In the genomic region with DNA sequence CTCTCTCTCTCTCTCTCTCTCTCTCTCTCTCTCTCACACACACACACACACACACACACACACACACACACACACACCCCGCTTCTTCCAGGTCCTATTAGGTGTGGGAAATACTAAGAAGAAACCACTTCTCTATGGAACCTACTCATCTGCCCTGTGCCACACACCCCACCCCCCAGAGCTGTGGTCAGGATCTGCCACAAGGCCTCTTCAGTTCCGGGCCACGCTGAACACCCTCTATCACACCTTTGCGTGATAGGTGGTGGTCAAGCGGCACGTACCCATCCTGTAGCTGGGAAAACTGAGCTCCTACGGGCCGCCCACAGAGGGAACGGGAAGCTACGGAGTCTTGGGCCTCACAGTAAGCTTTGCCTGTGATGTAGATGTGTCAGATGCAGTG, we compare ENCODE assay signal across 15 mouse cellular contexts.
DNase-seq lines count a peak whose midpoint lies in the region; ATAC-seq and TF ChIP-seq lines count a peak whose summit lies in the region.
"Had no signal": no experiment of that assay in that cellular context is flagged by ENCODE, and none has a peak within 500 bp of the region (broad histone marks: within the 10 kb centered on the region; RNA-seq: fewer than 3 reads in every experiment).

No protein-coding gene starts in this region.

- no peak overlapping the region for H3K9ac ChIP-seq in heart, embryonic 12.5 days
- H3K9ac ChIP-seq in midbrain, postnatal 0 days (replicated peaks; ENCODE audit: low read length, poor library complexity, severe bottlenecking), result no peak overlapping the region
- no peak overlapping the region for H3K9ac ChIP-seq in forebrain, embryonic 14.5 days (ENCODE audit: low read length)
- H3K9ac ChIP-seq: embryonic facial prominence, embryonic 12.5 days; limb, embryonic 12.5 days; liver, postnatal 0 days had no signal

- WGBS in heart, embryonic 12.5 days, result 52% methylated on average over 10 of the region's 10 CpGs
- WGBS in midbrain, embryonic 10.5 days, result 52% methylated on average over 10 of the region's 10 CpGs
- 72% methylated on average over 10 of the region's 10 CpGs for WGBS in midbrain, postnatal 0 days
- WGBS in forebrain, embryonic 14.5 days, result 55% methylated on average over 10 of the region's 10 CpGs

- peaks cover 53% of the 10 kb centered on the region for H3K4me1 ChIP-seq in heart, embryonic 12.5 days (replicated peaks)
- peaks cover 70% of the 10 kb centered on the region for H3K4me1 ChIP-seq in midbrain, embryonic 10.5 days
- H3K4me1 ChIP-seq in midbrain, postnatal 0 days (ENCODE audit: insufficient read depth, low read length), result 0 out of 2 replicates have a peak, but pooled peaks cover 3% of the 10 kb centered on the region
- H3K4me1 ChIP-seq in forebrain, embryonic 14.5 days (ENCODE audit: control insufficient read depth, insufficient read depth, low read length), result peaks cover 38% of the 10 kb centered on the region

- peak overlapping the region; percentile 60; the same call in 1 of the 2 replicates for H3K27ac ChIP-seq in heart, embryonic 12.5 days (ENCODE audit: poor library complexity, severe bottlenecking)
- H3K27ac ChIP-seq in midbrain, embryonic 10.5 days (replicated peaks), result peak overlapping the region; percentile 49
- no peak overlapping the region for H3K27ac ChIP-seq in midbrain, postnatal 0 days (ENCODE audit: low read depth, low read length)
- peak overlapping the region; percentile 61 for H3K27ac ChIP-seq in forebrain, embryonic 14.5 days (ENCODE audit: low read depth, low read length)

- no peak for ATAC-seq in heart, embryonic 12.5 days (ENCODE audit: insufficient number of reproducible peaks, low FRiP score)
- ATAC-seq in midbrain, postnatal 0 days (ENCODE audit: low FRiP score), result no peak
- ATAC-seq in forebrain, embryonic 14.5 days, result no peak; the same call in 1 of the 2 replicates
- ATAC-seq: liver, postnatal 0 days had no signal

- no peaks in the 10 kb centered on the region for H3K36me3 ChIP-seq in heart, embryonic 12.5 days
- no peaks in the 10 kb centered on the region for H3K36me3 ChIP-seq in midbrain, embryonic 10.5 days
- H3K36me3 ChIP-seq in midbrain, postnatal 0 days (ENCODE audit: insufficient read depth, low read length), result no peaks in the 10 kb centered on the region
- no peaks in the 10 kb centered on the region for H3K36me3 ChIP-seq in forebrain, embryonic 14.5 days (ENCODE audit: control insufficient read depth, insufficient read depth, low read length)
- H3K36me3 ChIP-seq: embryonic facial prominence, embryonic 12.5 days; limb, embryonic 12.5 days had no signal

- DNase-seq in heart, postnatal 4 days, result no peak
- DNase-seq in midbrain, embryonic 10.5 days (ENCODE audit: low spot score), result no peak
- DNase-seq in midbrain, postnatal 0 days (ENCODE audit: low spot score), result no peak
- DNase-seq in forebrain, embryonic 14.5 days (ENCODE audit: low spot score), result no peak
- DNase-seq in natural killer cell, adult 2 months (ENCODE audit: low spot score in 2 of 2), result peak; percentile 59 to 68
- no peak for DNase-seq in cerebellum, postnatal 10 days
- no peak for DNase-seq in embryo, embryonic 10.5 days (ENCODE audit: low spot score)
- DNase-seq: adrenal gland, postnatal 25 days; B cell, adult 2 months; kidney, adult 2 months; liver, postnatal 0 days; thymus, adult 18-20 months had no signal

- H3K27me3 ChIP-seq in heart, embryonic 12.5 days (replicated peaks), result 0 out of 2 replicates have a peak, but pooled peaks cover 14% of the 10 kb centered on the region
- H3K27me3 ChIP-seq in midbrain, embryonic 10.5 days (ENCODE audit: low read depth, poor library complexity, severe bottlenecking), result peaks cover 58% of the 10 kb centered on the region
- no peaks in the 10 kb centered on the region for H3K27me3 ChIP-seq in midbrain, postnatal 0 days (ENCODE audit: insufficient read depth, low read length)
- H3K27me3 ChIP-seq in forebrain, embryonic 14.5 days (replicated peaks; ENCODE audit: control insufficient read depth, insufficient read depth, low read length), result no peaks in the 10 kb centered on the region
- H3K27me3 ChIP-seq: embryonic facial prominence, embryonic 12.5 days had no signal

- H3K4me3 ChIP-seq in heart, embryonic 12.5 days, result no peak overlapping the region
- H3K4me3 ChIP-seq in midbrain, embryonic 10.5 days, result no peak overlapping the region
- H3K4me3 ChIP-seq in midbrain, postnatal 0 days (ENCODE audit: low read depth, low read length), result no peak overlapping the region
- no peak overlapping the region for H3K4me3 ChIP-seq in forebrain, embryonic 14.5 days (ENCODE audit: low read depth, low read length)
- H3K4me3 ChIP-seq: embryonic facial prominence, embryonic 12.5 days; limb, embryonic 12.5 days had no signal

- TF ChIP-seq CTCF in midbrain, postnatal 0 days (IDR thresholded peaks at IDR 0.05), result no peak

- H3K9me3 ChIP-seq in heart, embryonic 12.5 days (replicated peaks), result no peaks in the 10 kb centered on the region
- no peaks in the 10 kb centered on the region; the same call in 1 of the 2 replicates for H3K9me3 ChIP-seq in midbrain, embryonic 10.5 days (replicated peaks)
- H3K9me3 ChIP-seq in midbrain, postnatal 0 days (ENCODE audit: low read length), result no peaks in the 10 kb centered on the region
- H3K9me3 ChIP-seq in forebrain, embryonic 14.5 days (replicated peaks; ENCODE audit: control insufficient read depth, low read length), result no peaks in the 10 kb centered on the region
- H3K9me3 ChIP-seq: embryonic facial prominence, embryonic 12.5 days had no signal

- H3K4me2 ChIP-seq in heart, embryonic 12.5 days, result no peak overlapping the region
- no peak overlapping the region for H3K4me2 ChIP-seq in midbrain, postnatal 0 days (ENCODE audit: low read depth, low read length, poor library complexity, severe bottlenecking)
- H3K4me2 ChIP-seq in forebrain, embryonic 14.5 days (ENCODE audit: low read length), result no peak overlapping the region

Comparison
In these comparisons a context has a peak if more than half of its experiments do, and no peak if none do; other contexts are left out.
1. DNase-seq: peak in natural killer cell, adult 2 months (2 of 2); none in heart, postnatal 4 days (single experiment), midbrain, embryonic 10.5 days (single experiment), midbrain, postnatal 0 days (single experiment), forebrain, embryonic 14.5 days (single experiment), cerebellum, postnatal 10 days (0 of 2) and embryo, embryonic 10.5 days (single experiment).